Mouse (Mus musculus) CH12.LX (cell line): ENCODE data around the gene Arl15. TPM values are rescaled to one million over a fixed set of nuclear protein-coding genes. Genes with fewer than 3 reads are reported as not detected.

Experiments used
- DNase-seq: peaks from one replicate; pipeline ENCODE4 v3.0.0-alpha.2; 2013; ENCODE audit errors: extremely low read depth
- H3K27ac ChIP-seq: 2 replicates; pipeline ENCODE4 v1.5.1; 2012; ENCODE audit warnings: low read depth, mild to moderate bottlenecking, control low read depth, moderate library complexity; ENCODE audit not compliant: insufficient read depth
- H3K27me3 ChIP-seq: replicated peaks from 2 replicates; pipeline ENCODE3; 2012; ENCODE audit warnings: inconsistent platforms
- H3K36me3 ChIP-seq, 2 experiments: replicated peaks in 1 of 2; 2 replicates each; pipeline versions ENCODE3 to v1.6.1; 2012; ENCODE audit warnings: inconsistent platforms in 1 of 2, low read length in 1 of 2, mild to moderate bottlenecking in 1 of 2, mixed read lengths in 1 of 2, moderate library complexity in 1 of 2; ENCODE audit not compliant: control insufficient read depth in 1 of 2, insufficient read depth in 1 of 2
- H3K4me1 ChIP-seq, 2 experiments: 2 replicates each; pipeline ENCODE4 v1.6.1; 2012; ENCODE audit warnings: inconsistent platforms in 1 of 2, moderate library complexity in 1 of 2; ENCODE audit not compliant: insufficient read depth in 2 of 2, control insufficient read depth in 1 of 2
- H3K4me2 ChIP-seq: 2 replicates; pipeline ENCODE4 v1.6.1; 2012; ENCODE audit warnings: low read depth, mild to moderate bottlenecking, control low read depth; ENCODE audit not compliant: poor library complexity, insufficient read depth, severe bottlenecking
- H3K4me3 ChIP-seq, 3 experiments: fragments of 150-350 bp in 1 of 3; sonication (generic) in 1 of 3; replicated peaks in 1 of 3; 2 replicates each; pipeline versions ENCODE3 to v1.5.1; 2011 to 2012; ENCODE audit warnings: low read depth in 2 of 3, low read length in 2 of 3, mild to moderate bottlenecking in 2 of 3, moderate library complexity in 2 of 3, control low read depth in 1 of 3, improper control_type of control experiment in 1 of 3, inconsistent platforms in 1 of 3, mixed read lengths in 1 of 3; ENCODE audit not compliant: poor library complexity in 1 of 3
- H3K79me2 ChIP-seq: replicated peaks from 2 replicates; pipeline ENCODE4 v1.6.1; 2012; ENCODE audit warnings: mild to moderate bottlenecking, moderate library complexity; ENCODE audit not compliant: control insufficient read depth, poor library complexity, insufficient read depth, severe bottlenecking; ENCODE audit errors: extremely low read depth
- H3K9ac ChIP-seq: 2 replicates; pipeline ENCODE4 v1.6.1; 2012; ENCODE audit warnings: low read depth, mild to moderate bottlenecking, control low read depth, moderate library complexity; ENCODE audit not compliant: insufficient read depth
- H3K9me3 ChIP-seq: replicated peaks from 2 replicates; pipeline ENCODE3; 2012; ENCODE audit warnings: low read length, inconsistent platforms, mixed read lengths
- CTCF ChIP-seq, 2 experiments: IDR thresholded peaks in 1 of 2; conservative IDR thresholded peaks in 1 of 2; 2 replicates each; pipeline ENCODE4 v1.5.1; 2011 to 2012; ENCODE audit warnings: low read depth in 2 of 2, low read length in 2 of 2, improper control_type of control experiment in 1 of 2, inconsistent platforms in 1 of 2, mild to moderate bottlenecking in 1 of 2, moderate library complexity in 1 of 2
- E2F4 ChIP-seq: IDR thresholded peaks from 2 replicates; pipeline ENCODE4 v1.6.1; 2011; ENCODE audit warnings: low read depth, low read length, improper control_type of control experiment; ENCODE audit not compliant: insufficient replicate concordance
- EP300 ChIP-seq: IDR thresholded peaks from 2 replicates; pipeline ENCODE4 v1.6.1; 2011; ENCODE audit warnings: low read length, improper control_type of control experiment
- GABPA ChIP-seq: IDR thresholded peaks from 2 replicates; pipeline ENCODE4 v1.6.1; 2012; ENCODE audit warnings: low read depth, low read length, improper control_type of control experiment, inconsistent platforms; ENCODE audit not compliant: insufficient replicate concordance
- IRF4 ChIP-seq: IDR thresholded peaks from 2 replicates; pipeline ENCODE4 v1.6.1; 2014; ENCODE audit warnings: low read depth, mild to moderate bottlenecking, inconsistent platforms, low read length, improper control_type of control experiment
- MAX ChIP-seq: IDR thresholded peaks from 2 replicates; pipeline ENCODE4 v1.6.1; 2011; ENCODE audit warnings: low read length, improper control_type of control experiment
- MAZ ChIP-seq: IDR thresholded peaks from 2 replicates; pipeline ENCODE4 v1.6.1; 2012; ENCODE audit warnings: low read depth, mild to moderate bottlenecking, inconsistent platforms, low read length, improper control_type of control experiment, moderate library complexity
- MEF2A ChIP-seq: IDR thresholded peaks from 2 replicates; pipeline ENCODE4 v1.6.1; 2014; ENCODE audit warnings: low read depth, mild to moderate bottlenecking, inconsistent platforms, low read length, improper control_type of control experiment, borderline replicate concordance
- MXI1 ChIP-seq: IDR thresholded peaks from 2 replicates; pipeline ENCODE4 v1.6.1; 2011; ENCODE audit warnings: mild to moderate bottlenecking, low read depth, low read length, improper control_type of control experiment
- PAX5 ChIP-seq: IDR thresholded peaks from 2 replicates; pipeline ENCODE4 v1.6.1; 2012; ENCODE audit warnings: low read length, inconsistent platforms, mixed read lengths
- RAD21 ChIP-seq: IDR thresholded peaks from 2 replicates; pipeline ENCODE4 v1.6.1; 2011; ENCODE audit warnings: low read depth, mild to moderate bottlenecking, low read length, improper control_type of control experiment, moderate library complexity
- SMC3 ChIP-seq: IDR thresholded peaks from 2 replicates; pipeline ENCODE4 v1.6.1; 2011; ENCODE audit warnings: low read depth, low read length, improper control_type of control experiment
- TCF12 ChIP-seq: IDR thresholded peaks from 2 replicates; pipeline ENCODE4 v1.6.1; 2014; ENCODE audit warnings: low read depth, mild to moderate bottlenecking, inconsistent platforms, low read length, improper control_type of control experiment
- USF2 ChIP-seq: conservative IDR thresholded peaks from 2 replicates; pipeline ENCODE4 v1.6.1; 2011; ENCODE audit warnings: low read depth, low read length, improper control_type of control experiment
- ZC3H11A ChIP-seq: IDR thresholded peaks from 2 replicates; pipeline ENCODE4 v1.6.1; 2012; ENCODE audit warnings: low read depth, mild to moderate bottlenecking, inconsistent platforms, low read length, improper control_type of control experiment
- ZKSCAN1 ChIP-seq: IDR thresholded peaks from 2 replicates; pipeline ENCODE4 v1.6.1; 2012; ENCODE audit warnings: low read depth, inconsistent platforms, low read length, improper control_type of control experiment, borderline replicate concordance
- dilution Hi-C: fragments of 300-500 bp; cut with MboI; formaldehyde crosslinking; loops from 2 replicates; pipeline ENCODE4 v1.14.3; 2020; ENCODE audit warnings: low sequenced_read_pairs; ENCODE audit not compliant: extremely low pct_unique_long_range_greater_than_20kb, extremely low pct_ligation_motif_present
- in situ Hi-C: fragments of 300-500 bp; cut with MboI; formaldehyde crosslinking; loops from 3 replicates; pipeline ENCODE4 v1.14.3; 2019; ENCODE audit warnings: low sequenced_read_pairs, low pct_ligation_motif_present, low pct_unique_long_range_greater_than_20kb, mixed read lengths
- polyA plus RNA-seq: library from polyadenylated mRNA; unstranded; fragments of >175 nt; gene quantifications from 2 replicates; pipeline ENCODE4 v1.2.1, GENCODE M21; 2012; ENCODE audit warnings: low read depth; ENCODE audit not compliant: insufficient read length
- total RNA-seq, 2 experiments: library from RNA; depleted of rRNA; stranded (reverse); fragments of 300-350 nt in 1 of 2; fragments of >200 nt in 1 of 2; gene quantifications; 2 replicates each; pipeline ENCODE4 v1.2.3; 2012 to 2014

Gene Arl15
- total and polyA plus RNA-seq, 3 experiments: 2.2 to 5.2 (median 4.8) TPM

DNA sequence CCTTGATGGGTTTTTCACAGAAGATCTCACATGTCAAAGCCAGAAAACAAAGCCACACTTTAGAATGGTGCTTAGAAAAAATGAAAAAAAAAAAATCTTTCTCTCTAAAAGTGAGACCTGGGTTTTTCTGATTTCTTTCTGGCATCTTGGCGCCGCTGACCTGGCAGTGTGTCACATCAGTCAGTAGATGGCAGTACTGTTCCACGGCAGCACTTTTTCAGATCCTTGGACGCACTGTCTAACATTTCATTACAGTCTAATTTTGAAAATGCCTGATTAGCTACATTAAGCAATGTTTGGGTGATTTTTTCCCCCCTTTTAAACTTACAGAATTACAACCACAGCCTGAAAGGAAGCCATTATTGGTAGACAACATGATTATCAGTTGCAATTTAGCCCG is 83.1 kb downstream of the Arl15 start:
- no peaks in the 10 kb centered on the region for H3K27me3 ChIP-seq
- in situ Hi-C loops: loop anchor here (25.0 kb wide), 3 partner anchors 210 to 910 kb away; partner anchors contain the start of gene Fst
- H3K9me3 ChIP-seq: no peaks in the 10 kb centered on the region
- dilution Hi-C loops: no loop called here
- H3K27ac ChIP-seq: no peak overlapping the region
- peaks cover 0 to 4% of the 10 kb centered on the region in 2 experiments; a peak in 1 of 4 replicates for H3K4me1 ChIP-seq
- peaks cover 0 to 5% of the 10 kb centered on the region in 2 experiments for H3K36me3 ChIP-seq
- H3K4me2 ChIP-seq: no peak overlapping the region
- peak; percentile 58 for DNase-seq
- peak; percentile 96 for TF ChIP-seq RAD21
- TF ChIP-seq MXI1: no peak
- peak; percentile 17; the same call in 1 of the 2 replicates for TF ChIP-seq E2F4
- TF ChIP-seq ZKSCAN1: no peak
- peak; percentile 76 for TF ChIP-seq SMC3
- peak; percentile 73 to 92 for TF ChIP-seq CTCF (conservative IDR thresholded peaks at IDR 0.05 in 1 of 2, IDR thresholded peaks at IDR 0.05 in 1 of 2; ENCODE audit: low read depth in 2 of 2, low read length in 2 of 2)
- 0 out of 2 replicates have a peak, but pooled peaks have one; percentile 7 for TF ChIP-seq ZC3H11A
- TF ChIP-seq PAX5: no peak
- no peak for TF ChIP-seq GABPA
- no peak for TF ChIP-seq EP300
- TF ChIP-seq, all 38 proteins: peak for 5
- Histone ChIP-seq H3K79me2 (no peaks in the 10 kb centered on the region), H3K4me3 (no peak overlapping the region), H3K9ac (no peak overlapping the region)

DNA sequence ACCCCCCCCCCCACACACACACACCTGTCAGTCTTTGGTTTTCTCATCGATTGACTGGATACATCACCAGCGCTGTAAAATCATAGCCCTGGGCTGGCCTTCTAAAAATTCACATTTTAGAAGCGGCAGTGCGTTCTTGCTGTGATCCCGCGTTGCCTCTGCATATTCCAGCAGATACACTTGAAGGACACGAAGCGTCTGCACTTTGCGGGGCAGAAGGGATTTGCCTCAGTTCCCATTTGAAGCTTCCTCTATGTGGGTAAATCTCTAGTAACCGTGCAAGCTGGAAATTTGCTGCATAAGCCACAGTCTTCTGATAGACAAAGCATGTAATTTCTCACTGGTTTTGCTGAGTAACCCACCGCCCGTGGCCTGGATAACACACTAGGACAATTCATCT is 84.3 kb downstream of the Arl15 start:
- H3K4me3 ChIP-seq: no peak overlapping the region
- no peaks in the 10 kb centered on the region; the same call in 1 of the 2 replicates for H3K79me2 ChIP-seq
- H3K9ac ChIP-seq: no peak overlapping the region
- H3K36me3 ChIP-seq: peaks cover 0 to under 1% of the 10 kb centered on the region in 2 experiments
- no peaks in the 10 kb centered on the region for H3K27me3 ChIP-seq
- no peak overlapping the region for H3K27ac ChIP-seq
- DNase-seq: no peak
- no peaks in the 10 kb centered on the region for H3K9me3 ChIP-seq
- TF ChIP-seq RAD21 (no peak), IRF4 (no peak), USF2 (no peak), MAX (no peak), MXI1 (no peak), SMC3 (no peak), TCF12 (no peak), MEF2A (no peak), MAZ (no peak)
- no peak overlapping the region for H3K4me2 ChIP-seq
- in situ Hi-C loops: loop anchor here (25.0 kb wide), 3 partner anchors 209 to 909 kb away; partner anchors contain the start of gene Fst
- H3K4me1 ChIP-seq: peaks cover 0 to 4% of the 10 kb centered on the region in 2 experiments; a peak in 1 of 4 replicates
- dilution Hi-C loops: no loop called here
